Mouse (Mus musculus): Measurements from ENCODE around the gene Fbln2.
A peak's percentile ranks its signal among the peaks of the same experiment; 100 is the strongest.

Fbln2 gene

GRCm38 (mm10) chr6:91192421-91192820 is 19.8 kb upstream of the Fbln2 start:
- DNase-seq (ENCODE audit: low read depth, low spot score), result no peak

- DNase-seq (ENCODE audit: low read depth, low spot score), result no peak
Observed at GRCm38 (mm10) chr6:91192851-91193545, 19.3 kb upstream of the Fbln2 start.

- no peak for DNase-seq (ENCODE audit: low read depth, low spot score)
Observed at GRCm38 (mm10) chr6:91198456-91198855, 13.8 kb upstream of the Fbln2 start.

- DNase-seq (ENCODE audit: low read depth, low spot score), result peak; percentile 45
Observed at GRCm38 (mm10) chr6:91200429-91201188, 11.6 kb upstream of the Fbln2 start.

GRCm38 (mm10) chr6:91201881-91202341 is 10.3 kb upstream of the Fbln2 start:
- DNase-seq (ENCODE audit: low read depth, low spot score), result no peak

GRCm38 (mm10) chr6:91202571-91202970 is 9.7 kb upstream of the Fbln2 start:
- DNase-seq (ENCODE audit: low read depth, low spot score), result no peak

GRCm38 (mm10) chr6:91205346-91205745 is 6.9 kb upstream of the Fbln2 start:
- no peak for DNase-seq (ENCODE audit: low read depth, low spot score)

GRCm38 (mm10) chr6:91205791-91206190 is 6.5 kb upstream of the Fbln2 start:
- DNase-seq (ENCODE audit: low read depth, low spot score), result no peak

- no peak for DNase-seq (ENCODE audit: low read depth, low spot score)
Observed at GRCm38 (mm10) chr6:91207491-91207890, 4.8 kb upstream of the Fbln2 start.

- DNase-seq (ENCODE audit: low read depth, low spot score), result no peak
Observed at GRCm38 (mm10) chr6:91209780-91210179, 2.5 kb upstream of the Fbln2 start.

- DNase-seq (ENCODE audit: low read depth, low spot score), result no peak
Observed at GRCm38 (mm10) chr6:91210852-91211251, 1.4 kb upstream of the Fbln2 start.

- DNase-seq (ENCODE audit: low read depth, low spot score), result no peak
Observed at GRCm38 (mm10) chr6:91212571-91212970, 316 bp downstream of the Fbln2 start.

GRCm38 (mm10) chr6:91213287-91214218 is 1.3 kb downstream of the Fbln2 start:
- DNase-seq (ENCODE audit: low read depth, low spot score), result no peak

GRCm38 (mm10) chr6:91215454-91215853 is 3.2 kb downstream of the Fbln2 start:
- DNase-seq (ENCODE audit: low read depth, low spot score), result peak; percentile 56

- no peak for DNase-seq (ENCODE audit: low read depth, low spot score)
Observed at GRCm38 (mm10) chr6:91218445-91218844, 6.2 kb downstream of the Fbln2 start.

- DNase-seq (ENCODE audit: low read depth, low spot score), result no peak
Observed at GRCm38 (mm10) chr6:91218871-91219270, 6.6 kb downstream of the Fbln2 start.

- no peak for DNase-seq (ENCODE audit: low read depth, low spot score)
Observed at GRCm38 (mm10) chr6:91220062-91220461, 7.8 kb downstream of the Fbln2 start.

GRCm38 (mm10) chr6:91221094-91221493 is 8.8 kb downstream of the Fbln2 start:
- DNase-seq (ENCODE audit: low read depth, low spot score), result no peak

- DNase-seq (ENCODE audit: low read depth, low spot score), result no peak
Observed at GRCm38 (mm10) chr6:91222694-91223346, 10.6 kb downstream of the Fbln2 start.

- DNase-seq (ENCODE audit: low read depth, low spot score), result no peak
Observed at GRCm38 (mm10) chr6:91224939-91225338, 12.7 kb downstream of the Fbln2 start.

- no peak for DNase-seq (ENCODE audit: low read depth, low spot score)
Observed at GRCm38 (mm10) chr6:91225346-91225745, 13.1 kb downstream of the Fbln2 start.
